7 mouse cellular contexts compared by ENCODE assay signal in the genomic region with DNA sequence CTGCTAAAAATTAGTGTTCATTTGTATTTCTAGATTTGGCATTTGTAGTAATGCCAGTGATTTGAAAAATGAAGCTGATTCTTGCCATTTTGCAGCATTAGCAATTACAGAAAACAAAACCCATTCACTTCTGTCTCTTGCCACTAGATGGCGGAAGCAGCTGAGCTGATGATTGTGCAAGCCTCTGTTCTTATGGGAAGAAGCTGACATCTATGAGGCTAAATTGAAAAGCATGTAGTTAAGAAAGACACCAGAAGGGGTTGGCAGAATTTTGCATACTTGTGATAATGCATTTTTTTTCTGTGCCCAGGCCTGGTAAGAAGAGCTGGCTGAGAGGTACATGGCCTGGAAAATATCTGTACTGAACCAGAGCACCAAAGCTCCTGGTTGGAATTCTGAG.
DNase-seq lines count a peak whose midpoint lies in the region; TF ChIP-seq lines count a peak whose summit lies in the region.

No protein-coding gene starts in this region.

- no peaks in the 10 kb centered on the region for H3K36me3 ChIP-seq in ES-E14 (ENCODE audit: control insufficient read depth, insufficient read depth, low read length, poor library complexity, severe bottlenecking)

- TF ChIP-seq POLR2A in cortical plate, adult 2 months (IDR thresholded peaks at IDR 0.05; ENCODE audit: extremely low read depth, insufficient read depth, low read length): no peak

- DNase-seq in ES-E14 (ENCODE audit: low read depth, low spot score): peak; percentile 41
- DNase-seq in adrenal gland, adult (ENCODE audit: inconsistent age in 2 of 2, low spot score in 1 of 2): peak; percentile 60 to 92
- DNase-seq in heart, postnatal 4 days: peak; percentile 64
- DNase-seq in layer of hippocampus, adult 2 months (ENCODE audit: low spot score in 2 of 2): peak; percentile 81 to 85
- DNase-seq in lung, postnatal 14 days: peak; percentile 51
- peak; percentile 57 for DNase-seq in retina, postnatal 7 days (ENCODE audit: low read depth, low spot score)

- H3K4me1 ChIP-seq in ES-E14 (ENCODE audit: control insufficient read depth in 2 of 2, insufficient read depth in 2 of 2, low read length in 2 of 2, poor library complexity in 1 of 2): no peaks in the 10 kb centered on the region
- H3K4me1 ChIP-seq in cortical plate, adult 2 months (ENCODE audit: control insufficient read depth, insufficient read depth, low read length): no peaks in the 10 kb centered on the region; the same call in 1 of the 2 replicates

- no peak overlapping the region for H3K9ac ChIP-seq in ES-E14 (ENCODE audit: insufficient read depth, low read depth, low read length, poor library complexity, severe bottlenecking)

- no peaks in the 10 kb centered on the region for H3K9me3 ChIP-seq in ES-E14 (ENCODE audit: control insufficient read depth, insufficient read depth, low read depth, low read length)

- no peak overlapping the region for H3K27ac ChIP-seq in ES-E14 (ENCODE audit: insufficient read depth, low read depth, low read length, poor library complexity, severe bottlenecking)
- no peak overlapping the region for H3K27ac ChIP-seq in cortical plate, adult 2 months (ENCODE audit: insufficient read depth, low read length)
- H3K27ac ChIP-seq in layer of hippocampus, adult 2 months: peak overlapping the region; percentile 36

- peak; percentile 88 for TF ChIP-seq CTCF in cortical plate, adult 2 months (IDR thresholded peaks at IDR 0.05; ENCODE audit: extremely low read depth, insufficient read depth, low read length)
- TF ChIP-seq CTCF in layer of hippocampus, adult 2 months (conservative IDR thresholded peaks at IDR 0.05): peak; percentile 95

- H3K4me3 ChIP-seq in ES-E14 (ENCODE audit: insufficient read depth in 1 of 2, low read depth in 1 of 2, low read length in 2 of 2, poor library complexity in 1 of 2, severe bottlenecking in 1 of 2): no peak overlapping the region
- no peak overlapping the region for H3K4me3 ChIP-seq in cortical plate, adult 2 months (ENCODE audit: insufficient read depth, low read length)
- no peak overlapping the region for H3K4me3 ChIP-seq in layer of hippocampus, adult 2 months

- in situ Hi-C loops in ES-E14 (cut with MboI; ENCODE audit: low sequenced_read_pairs in 2 of 2, unreplicated experiment in 2 of 2): loop anchor here in 1 of 2 experiments (25.0 kb wide), 1 partner anchor 580 kb away; no protein-coding TSS in a partner anchor

TF ChIP-seq in ES-E14, 5 proteins besides CTCF, POLR2A, EP300 and RAD21:
- TF ChIP-seq ZC3H11A (IDR thresholded peaks at IDR 0.05; ENCODE audit: borderline replicate concordance, low read depth, low read length) (peak; percentile 71), MAFK (IDR thresholded peaks at IDR 0.05; ENCODE audit: insufficient read depth, low read depth, low read length) (0 out of 2 replicates have a peak, but pooled peaks have one; percentile 46), HCFC1 (IDR thresholded peaks at IDR 0.05; ENCODE audit: borderline replicate concordance, insufficient read depth, low read length) (no peak)
